Mouse (Mus musculus) neural tube, embryonic 11.5 days (tissue): ENCODE data around the gene Ssb. TPM values are rescaled to one million over a fixed set of nuclear protein-coding genes. Genes with fewer than 3 reads are reported as not detected.
A peak's percentile ranks its signal among the peaks of the same experiment; 100 is the strongest.

ENCODE experiments used
- ATAC-seq: fragments of 200-750 bp; cut with Nextera tagmentation; 2 replicates; pipeline ENCODE4 v1.8.0; 2017; ENCODE audit warnings: moderate number of reproducible peaks, mild to moderate bottlenecking, moderate TSS enrichment, moderate library complexity; ENCODE audit not compliant: insufficient read depth, low FRiP score, low TSS enrichment
- DNase-seq: peaks from one replicate; pipeline ENCODE4 v3.0.0-alpha.2; 2015; ENCODE audit warnings: low spot score
- H3K27ac ChIP-seq: fragments of 300-500 bp; sonication (generic); 2 replicates; pipeline ENCODE4 v1.5.1; 2014; ENCODE audit warnings: low read depth, mild to moderate bottlenecking, low read length
- H3K27me3 ChIP-seq: fragments of 300-500 bp; sonication (generic); 2 replicates; pipeline ENCODE4 v1.6.1; 2014; ENCODE audit warnings: mild to moderate bottlenecking, low read length, mixed read lengths; ENCODE audit not compliant: control insufficient read depth, insufficient read depth
- H3K36me3 ChIP-seq: fragments of 300-500 bp; sonication (generic); 2 replicates; pipeline ENCODE4 v1.6.1; 2014; ENCODE audit warnings: mild to moderate bottlenecking, low read length, moderate library complexity, mixed read lengths; ENCODE audit not compliant: control insufficient read depth, insufficient read depth
- H3K4me1 ChIP-seq: fragments of 300-500 bp; sonication (generic); 2 replicates; pipeline ENCODE4 v1.6.1; 2014; ENCODE audit warnings: low read length, mixed read lengths; ENCODE audit not compliant: control insufficient read depth, insufficient read depth
- H3K4me2 ChIP-seq: fragments of 300-500 bp; sonication (generic); 2 replicates; pipeline ENCODE4 v1.6.1; 2014; ENCODE audit warnings: low read depth, mild to moderate bottlenecking, moderate library complexity
- H3K4me3 ChIP-seq: fragments of 300-500 bp; sonication (generic); 2 replicates; pipeline ENCODE4 v1.5.1; 2014; ENCODE audit warnings: low read depth, low read length
- H3K9ac ChIP-seq: fragments of 300-500 bp; sonication (generic); 2 replicates; pipeline ENCODE4 v1.6.1; 2014; ENCODE audit warnings: mild to moderate bottlenecking, low read length
- H3K9me3 ChIP-seq: fragments of 300-500 bp; sonication (generic); 2 replicates; pipeline ENCODE4 v1.6.1; 2016; ENCODE audit warnings: low read length; ENCODE audit not compliant: control insufficient read depth
- WGBS: fragments of 180-500 bp; shearing (Covaris S2); extraction: QIAGEN DNeasy Blood & Tissue Kit; methylation state at CpG from one replicate; pipeline ENCODE4 v1.1.7; 2014; 5-methylcytosine and 5-hydroxymethylcytosine counted together
- polyA plus RNA-seq: library from polyadenylated mRNA; unstranded; fragments of >200 nt; fragmentation: Nextera tagmentation; extraction: Ambion mirVana; gene quantifications from 2 replicates; pipeline ENCODE4 v1.2.1, GENCODE M21; 2014

Gene Ssb
- polyA plus RNA-seq, 1 experiment from 2014 or later, result 378 TPM

GRCm38 (mm10) chr2:69851427-69852058, 9.8 kb upstream of the Ssb start:
- Histone ChIP-seq H3K36me3 (no peaks in the 10 kb centered on the region), H3K27ac (no peak overlapping the region), H3K4me3 (no peak overlapping the region), H3K9me3 (no peaks in the 10 kb centered on the region), H3K4me1 (no peaks in the 10 kb centered on the region), H3K9ac (no peak overlapping the region; the same call in 1 of the 2 replicates), H3K4me2 (no peak overlapping the region), H3K27me3 (no peaks in the 10 kb centered on the region)
- ATAC-seq (no peak), DNase-seq (no peak)
- 59% methylated on average over 2 of the region's 2 CpGs for WGBS

- H3K4me2 ChIP-seq, result no peak overlapping the region
- no peaks in the 10 kb centered on the region for H3K4me1 ChIP-seq
- H3K4me3 ChIP-seq, result no peak overlapping the region
- no peaks in the 10 kb centered on the region for H3K27me3 ChIP-seq
- WGBS, result 70% methylated on average over 8 of the region's 8 CpGs
- H3K9me3 ChIP-seq, result no peaks in the 10 kb centered on the region
- H3K27ac ChIP-seq, result no peak overlapping the region
- H3K9ac ChIP-seq, result no peak overlapping the region
- no peak for DNase-seq
- ATAC-seq, result no peak
- H3K36me3 ChIP-seq, result no peaks in the 10 kb centered on the region
Measured at GRCm38 (mm10) chr2:69856392-69856791, 5.0 kb upstream of the Ssb start.

GRCm38 (mm10) chr2:69857882-69858281, 3.5 kb upstream of the Ssb start:
- H3K4me1 ChIP-seq, result peaks cover 4% of the 10 kb centered on the region
- no peak overlapping the region for H3K27ac ChIP-seq
- H3K36me3 ChIP-seq, result no peaks in the 10 kb centered on the region
- no peak overlapping the region for H3K4me3 ChIP-seq
- H3K4me2 ChIP-seq, result no peak overlapping the region
- 90% methylated on average over 1 of the region's 1 CpGs for WGBS
- DNase-seq (no peak), ATAC-seq (no peak)
- H3K27me3 ChIP-seq, result no peaks in the 10 kb centered on the region
- H3K9ac ChIP-seq, result no peak overlapping the region
- no peaks in the 10 kb centered on the region for H3K9me3 ChIP-seq

DNA sequence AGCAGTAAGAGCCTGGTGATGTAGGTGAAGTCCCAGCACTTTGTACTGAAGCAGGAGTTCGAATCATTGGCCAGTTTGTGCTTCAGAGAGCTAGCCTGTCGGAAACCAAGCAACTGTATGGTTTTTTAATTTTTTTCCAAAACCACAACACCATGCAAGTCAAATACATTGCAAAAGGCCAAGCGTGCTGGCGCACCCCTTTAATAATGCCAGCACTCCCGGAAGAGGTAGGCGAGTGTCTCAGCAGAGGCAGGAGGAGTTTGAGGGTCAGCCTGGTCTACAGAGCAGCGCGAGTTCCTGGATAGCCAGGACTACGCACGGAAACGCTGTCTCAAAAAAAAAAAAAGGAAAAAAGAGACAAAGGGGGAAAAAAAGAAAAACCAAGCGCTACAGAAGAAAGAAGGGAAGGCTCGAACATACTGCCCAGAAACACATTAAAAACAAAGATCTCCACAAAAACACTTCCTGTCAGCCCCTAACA, 350 bp upstream of the Ssb start:
- ATAC-seq (peak; percentile 53; the same call in 1 of the 2 replicates), DNase-seq (no peak)
- H3K27me3 ChIP-seq, result no peaks in the 10 kb centered on the region
- no peaks in the 10 kb centered on the region for H3K36me3 ChIP-seq
- peak overlapping the region; percentile 84; the same call in 1 of the 2 replicates for H3K27ac ChIP-seq
- H3K9me3 ChIP-seq, result no peaks in the 10 kb centered on the region
- WGBS, result 15% methylated on average over 12 of the region's 13 CpGs
- peaks cover 4% of the 10 kb centered on the region for H3K4me1 ChIP-seq
- H3K4me2 ChIP-seq, result peak overlapping the region; percentile 54
- peak overlapping the region; percentile 99 for H3K4me3 ChIP-seq
- H3K9ac ChIP-seq, result peak overlapping the region; percentile 99

- WGBS, result 6% methylated on average over 13 of the region's 13 CpGs
- H3K4me3 ChIP-seq, result peak overlapping the region; percentile 99
- peaks cover 4% of the 10 kb centered on the region for H3K4me1 ChIP-seq
- H3K4me2 ChIP-seq, result peak overlapping the region; percentile 75
- H3K9ac ChIP-seq, result peak overlapping the region; percentile 99
- H3K27me3 ChIP-seq, result no peaks in the 10 kb centered on the region
- H3K27ac ChIP-seq, result peak overlapping the region; percentile 84; the same call in 1 of the 2 replicates
- H3K9me3 ChIP-seq, result no peaks in the 10 kb centered on the region
- DNase-seq, result no peak
- no peaks in the 10 kb centered on the region for H3K36me3 ChIP-seq
- no peak for ATAC-seq
Measured at GRCm38 (mm10) chr2:69862117-69862657, 825 bp downstream of the Ssb start.

DNA sequence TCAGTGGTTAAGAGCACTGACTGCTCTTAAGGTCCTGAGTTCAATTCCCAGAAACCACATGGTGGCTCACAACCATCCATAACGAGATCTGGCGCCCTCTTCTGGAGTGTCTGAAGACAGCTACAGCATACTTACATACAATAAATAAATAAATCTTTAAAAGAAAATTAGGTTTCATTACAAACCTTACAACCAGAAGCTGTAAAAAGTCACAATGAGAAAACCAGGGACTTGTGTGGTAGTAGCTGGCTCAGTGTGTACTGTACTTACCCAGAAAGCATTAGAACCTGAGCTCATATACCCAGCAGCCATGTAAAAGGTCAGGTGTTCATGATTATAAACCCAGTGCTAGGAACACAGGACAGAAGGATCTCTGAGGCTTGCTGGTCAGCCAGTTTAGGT, 22.6 kb downstream of the Ssb start:
- no peak overlapping the region for H3K4me2 ChIP-seq
- H3K27ac ChIP-seq, result no peak overlapping the region
- no peaks in the 10 kb centered on the region for H3K4me1 ChIP-seq
- no peak overlapping the region for H3K9ac ChIP-seq
- WGBS, result 65% methylated on average over 2 of the region's 2 CpGs
- DNase-seq (no peak), ATAC-seq (no peak)
- no peaks in the 10 kb centered on the region for H3K36me3 ChIP-seq
- no peak overlapping the region for H3K4me3 ChIP-seq
- H3K27me3 ChIP-seq, result no peaks in the 10 kb centered on the region
- H3K9me3 ChIP-seq, result no peaks in the 10 kb centered on the region

DNA sequence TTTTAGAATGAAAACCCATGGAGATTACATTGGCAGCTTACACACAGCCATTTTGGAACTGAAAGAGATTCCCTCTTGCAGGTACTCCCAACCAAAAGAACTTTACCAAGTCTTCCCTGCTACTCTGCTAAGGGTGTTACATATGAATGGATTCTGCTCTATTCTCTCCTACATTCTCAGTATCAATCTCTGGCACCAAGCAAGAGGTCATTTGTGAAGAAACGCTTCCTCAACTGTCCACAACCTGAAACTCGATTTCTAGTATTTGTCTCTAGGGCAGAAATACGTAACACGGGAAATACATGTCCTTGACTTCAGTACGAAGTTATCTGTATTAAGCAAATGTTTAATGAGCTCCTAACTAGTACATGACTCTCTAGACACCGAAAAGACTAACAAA, 23.2 kb downstream of the Ssb start:
- no peak overlapping the region for H3K9ac ChIP-seq
- H3K36me3 ChIP-seq, result no peaks in the 10 kb centered on the region
- H3K4me2 ChIP-seq, result peak overlapping the region; percentile 62
- no peaks in the 10 kb centered on the region for H3K27me3 ChIP-seq
- H3K27ac ChIP-seq, result no peak overlapping the region
- peak overlapping the region; percentile 52; the same call in 1 of the 2 replicates for H3K4me3 ChIP-seq
- 64% methylated on average over 6 of the region's 6 CpGs for WGBS
- DNase-seq (no peak), ATAC-seq (no peak)
- no peaks in the 10 kb centered on the region for H3K4me1 ChIP-seq
- H3K9me3 ChIP-seq, result no peaks in the 10 kb centered on the region

DNA sequence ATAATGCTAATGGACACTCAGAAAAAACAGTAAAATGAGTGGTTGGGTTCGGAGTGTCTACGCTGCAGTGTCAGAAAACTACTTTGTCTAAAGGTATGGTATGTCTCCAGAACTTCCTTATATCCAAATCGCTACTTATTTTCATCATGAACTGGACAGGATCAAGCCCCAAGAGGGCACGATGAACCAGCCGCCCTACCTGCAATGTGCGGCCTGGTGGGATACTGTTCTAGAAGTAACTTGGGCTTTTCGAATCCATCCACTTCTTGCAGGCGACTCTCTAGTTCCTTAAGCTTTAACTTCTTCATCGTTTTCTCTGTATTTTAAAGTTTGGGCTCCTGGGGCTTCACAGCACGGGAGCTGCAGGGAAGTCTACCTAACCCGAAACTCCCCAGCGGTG, 23.7 kb downstream of the Ssb start:
- no peaks in the 10 kb centered on the region for H3K4me1 ChIP-seq
- H3K9me3 ChIP-seq, result no peaks in the 10 kb centered on the region
- peak overlapping the region; percentile 62 for H3K4me2 ChIP-seq
- DNase-seq (no peak), ATAC-seq (no peak)
- H3K36me3 ChIP-seq, result no peaks in the 10 kb centered on the region
- H3K4me3 ChIP-seq, result peak overlapping the region; percentile 52
- no peaks in the 10 kb centered on the region for H3K27me3 ChIP-seq
- H3K9ac ChIP-seq, result peak overlapping the region; percentile 66
- H3K27ac ChIP-seq, result no peak overlapping the region
- 7% methylated on average over 12 of the region's 12 CpGs for WGBS
